Mouse (Mus musculus): ENCODE data around the gene Rabl6.

DNA sequence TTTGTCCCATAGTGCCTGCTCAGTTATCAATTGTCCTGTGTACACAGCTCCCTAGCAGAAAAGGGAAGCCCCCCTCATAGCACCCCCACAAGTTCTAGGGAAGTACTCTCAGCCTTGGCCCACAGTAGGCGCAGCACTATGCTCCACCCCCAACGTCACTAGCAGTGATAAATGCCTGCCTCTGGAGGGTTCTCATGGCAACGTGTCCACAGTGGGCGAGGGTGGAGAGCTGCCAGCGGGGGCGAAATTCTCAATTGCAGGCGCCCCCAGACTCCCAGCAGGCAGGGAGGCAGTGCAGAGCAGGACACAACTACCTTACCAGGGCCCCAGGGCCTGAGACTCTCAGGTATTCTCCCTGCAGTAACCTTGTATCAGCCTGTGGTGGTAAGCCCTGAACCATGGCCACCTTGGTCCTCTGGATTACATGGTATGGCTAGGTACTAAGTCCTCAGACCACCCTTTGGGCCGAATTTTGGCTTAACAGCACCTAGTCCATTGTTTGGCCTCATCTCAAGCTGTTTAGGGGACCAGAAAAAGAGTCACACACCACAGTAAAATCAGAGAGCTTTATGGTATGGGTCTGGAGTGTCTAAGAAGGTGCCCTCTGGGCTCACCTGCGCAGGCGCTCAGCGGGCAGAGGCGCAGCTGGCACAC lies 25.7 kb downstream of the Rabl6 start:
- no peak for TF ChIP-seq EP300 (IDR thresholded peaks at IDR 0.05; ENCODE audit: low read depth)
- no peak for TF ChIP-seq CTCF (IDR thresholded peaks at IDR 0.05; ENCODE audit: low read depth)

Data from heart, postnatal 0 days (tissue).